Mouse (Mus musculus): Measurements from ENCODE around the gene Ankar. TPM values are rescaled to one million over a fixed set of nuclear protein-coding genes. Genes with fewer than 3 reads are reported as not detected.

Ankar gene
- total RNA-seq, 2 experiments from 2014 or later = not detected

GRCm38 (mm10) chr1:72696256-72696655, 4.1 kb downstream of the Ankar start:
- H3K27ac ChIP-seq = no peak overlapping the region
- TF ChIP-seq CTCF (IDR thresholded peaks at IDR 0.05) = no peak
- intact Hi-C loops (cut with DNase I) = no loop called here
- DNase-seq = no peak
- no peak overlapping the region for H3K4me3 ChIP-seq

GRCm38 (mm10) chr1:72673070-72673469, 27.3 kb downstream of the Ankar start:
- Histone ChIP-seq H3K4me3 (no peak overlapping the region), H3K27ac (no peak overlapping the region)
- no peak for DNase-seq
- no peak for TF ChIP-seq CTCF (IDR thresholded peaks at IDR 0.05)
- intact Hi-C loops (cut with DNase I) = no loop called here

GRCm38 (mm10) chr1:72640658-72641410, 59.5 kb downstream of the Ankar start:
- intact Hi-C loops (cut with DNase I) = no loop called here
- TF ChIP-seq CTCF (IDR thresholded peaks at IDR 0.05) = no peak
- DNase-seq = peak; percentile 20
- Histone ChIP-seq H3K27ac (no peak overlapping the region), H3K4me3 (peak overlapping the region; percentile 51)

- Histone ChIP-seq H3K27ac (no peak overlapping the region), H3K4me3 (no peak overlapping the region)
- intact Hi-C loops (cut with DNase I) = no loop called here
- no peak for TF ChIP-seq CTCF (IDR thresholded peaks at IDR 0.05)
- no peak for DNase-seq
Measured at GRCm38 (mm10) chr1:72635221-72635620, 65.2 kb downstream of the Ankar start.

- no peak for DNase-seq
- Histone ChIP-seq H3K27ac (no peak overlapping the region), H3K4me3 (no peak overlapping the region)
- no peak for TF ChIP-seq CTCF (IDR thresholded peaks at IDR 0.05)
- intact Hi-C loops (cut with DNase I) = no loop called here
Measured at GRCm38 (mm10) chr1:72612172-72612571, 88.2 kb downstream of the Ankar start.

GRCm38 (mm10) chr1:72609887-72610877, 90.2 kb downstream of the Ankar start:
- Histone ChIP-seq H3K4me3 (no peak overlapping the region), H3K27ac (no peak overlapping the region)
- no peak for TF ChIP-seq CTCF (IDR thresholded peaks at IDR 0.05)
- no peak for DNase-seq
- intact Hi-C loops (cut with DNase I) = no loop called here

- intact Hi-C loops (cut with DNase I) = no loop called here
- H3K4me3 ChIP-seq = no peak overlapping the region
- H3K27ac ChIP-seq = no peak overlapping the region; the same call in 1 of the 2 replicates
- no peak for DNase-seq
- TF ChIP-seq CTCF (IDR thresholded peaks at IDR 0.05) = no peak
Measured at GRCm38 (mm10) chr1:72609129-72609528, 91.2 kb downstream of the Ankar start.

GRCm38 (mm10) chr1:72606186-72606673, 94.1 kb downstream of the Ankar start:
- Histone ChIP-seq H3K4me3 (no peak overlapping the region), H3K27ac (no peak overlapping the region)
- DNase-seq = no peak
- no peak for TF ChIP-seq CTCF (IDR thresholded peaks at IDR 0.05)
- intact Hi-C loops (cut with DNase I) = no loop called here

GRCm38 (mm10) chr1:72602803-72603202, 97.6 kb downstream of the Ankar start:
- Histone ChIP-seq H3K4me3 (no peak overlapping the region), H3K27ac (no peak overlapping the region)
- TF ChIP-seq CTCF (IDR thresholded peaks at IDR 0.05) = no peak
- intact Hi-C loops (cut with DNase I) = loop anchor here (2.0 kb wide), 1 partner anchor 74 kb away; no protein-coding TSS in a partner anchor
- DNase-seq = no peak

GRCm38 (mm10) chr1:72602186-72602585, 98.2 kb downstream of the Ankar start:
- H3K4me3 ChIP-seq = no peak overlapping the region
- H3K27ac ChIP-seq = no peak overlapping the region
- intact Hi-C loops (cut with DNase I) = loop anchor here (2.0 kb wide), 1 partner anchor 73 kb away; no protein-coding TSS in a partner anchor
- no peak for DNase-seq
- TF ChIP-seq CTCF (IDR thresholded peaks at IDR 0.05) = no peak

GRCm38 (mm10) chr1:72601233-72601632, 99.1 kb downstream of the Ankar start:
- Histone ChIP-seq H3K4me3 (no peak overlapping the region), H3K27ac (no peak overlapping the region)
- no peak for TF ChIP-seq CTCF (IDR thresholded peaks at IDR 0.05)
- no peak for DNase-seq
- intact Hi-C loops (cut with DNase I) = no loop called here

GRCm38 (mm10) chr1:72600778-72601177, 99.6 kb downstream of the Ankar start:
- Histone ChIP-seq H3K27ac (no peak overlapping the region), H3K4me3 (no peak overlapping the region)
- no peak for TF ChIP-seq CTCF (IDR thresholded peaks at IDR 0.05)
- intact Hi-C loops (cut with DNase I) = no loop called here
- peak; percentile 39 for DNase-seq
